Mouse (Mus musculus) liver, postnatal 0 days (tissue): ENCODE data around the gene Raver1. TPM values are rescaled to one million over a fixed set of nuclear protein-coding genes. Genes with fewer than 3 reads are reported as not detected.
A peak's percentile ranks its signal among the peaks of the same experiment; 100 is the strongest.

ENCODE experiments used
- ATAC-seq: fragments of 200-750 bp; cut with Nextera tagmentation; 2 replicates; pipeline ENCODE4 v1.8.0; 2017; ENCODE audit warnings: mild to moderate bottlenecking, moderate library complexity
- DNase-seq: peaks from one replicate; pipeline ENCODE4 v3.0.0-alpha.2; 2016
- H3K27ac ChIP-seq: fragments of 300-500 bp; sonication (generic); 2 replicates; pipeline ENCODE4 v1.5.1; 2014; ENCODE audit warnings: antibody characterized with exemption, moderate library complexity, mild to moderate bottlenecking, low read depth
- H3K27me3 ChIP-seq: fragments of 300-500 bp; sonication (generic); 2 replicates; pipeline ENCODE4 v1.6.1; 2014; ENCODE audit warnings: low read length, control low read depth, mixed read lengths; ENCODE audit not compliant: insufficient read depth
- H3K36me3 ChIP-seq: fragments of 300-500 bp; sonication (generic); replicated peaks from 2 replicates; pipeline ENCODE4 v1.6.1; 2014; ENCODE audit warnings: mild to moderate bottlenecking, control low read depth, low read length, moderate library complexity, mixed read lengths; ENCODE audit not compliant: insufficient read depth
- H3K4me1 ChIP-seq: fragments of 300-500 bp; sonication (generic); 2 replicates; pipeline ENCODE4 v1.6.1; 2014; ENCODE audit warnings: antibody characterized with exemption, mild to moderate bottlenecking, control low read depth; ENCODE audit not compliant: insufficient read depth
- H3K4me2 ChIP-seq: fragments of 300-500 bp; sonication (generic); 2 replicates; pipeline ENCODE4 v1.6.1; 2014; ENCODE audit warnings: low read depth, mild to moderate bottlenecking, low read length, moderate library complexity, mixed read lengths
- H3K4me3 ChIP-seq: fragments of 300-500 bp; sonication (generic); 2 replicates; pipeline ENCODE4 v1.5.1; 2014; ENCODE audit warnings: low read depth, low read length
- H3K9ac ChIP-seq: fragments of 300-500 bp; sonication (generic); replicated peaks from 2 replicates; pipeline ENCODE4 v1.6.1; 2014; ENCODE audit warnings: mild to moderate bottlenecking, moderate library complexity
- H3K9me3 ChIP-seq: fragments of 300-500 bp; sonication (generic); 2 replicates; pipeline ENCODE4 v1.6.1; 2016; ENCODE audit warnings: mild to moderate bottlenecking, control low read depth, low read length, mixed read lengths
- CTCF ChIP-seq: sonication (generic); IDR thresholded peaks from 2 replicates; pipeline ENCODE4 v1.5.1; 2016; ENCODE audit warnings: antibody characterized with exemption, low read depth
- EP300 ChIP-seq: IDR thresholded peaks from 2 replicates; pipeline ENCODE4 v1.6.1; 2016; ENCODE audit warnings: antibody characterized with exemption, low read depth, mild to moderate bottlenecking
- WGBS: fragments of 180-500 bp; shearing (Covaris S2); extraction: QIAGEN DNeasy Blood & Tissue Kit; methylation state at CpG from one replicate; pipeline ENCODE4 v1.1.7; 2014; ENCODE audit not compliant: insufficient replicate concordance; 5-methylcytosine and 5-hydroxymethylcytosine counted together
- microRNA counts: library from miRNA; unstranded; fragments of <30 nt; microRNA quantifications from one replicate; lab custom pipeline; 2015
- microRNA-seq: library from miRNA; unstranded; fragments of <30 nt; microRNA quantifications from one replicate; pipeline ENCODE4, GENCODE M21; 2016
- polyA plus RNA-seq: library from polyadenylated mRNA; unstranded; fragments of >200 nt; fragmentation: Nextera tagmentation; extraction: Ambion mirVana; gene quantifications from 2 replicates; pipeline ENCODE4 v1.2.1, GENCODE M21; 2015

Gene Raver1
- polyA plus RNA-seq, 1 experiment from 2014 or later = 9.5 TPM

GRCm38 (mm10) chr9:21030055-21030600 is 61.7 kb downstream of the Raver1 start:
- peaks cover 37% of the 10 kb centered on the region for H3K27me3 ChIP-seq
- H3K9me3 ChIP-seq = no peaks in the 10 kb centered on the region
- H3K4me1 ChIP-seq = peaks cover 57% of the 10 kb centered on the region
- DNase-seq = no peak
- H3K27ac ChIP-seq = peak overlapping the region; percentile 87
- TF ChIP-seq CTCF (no peak), EP300 (no peak)
- peak overlapping the region; percentile 71 for H3K9ac ChIP-seq
- peak overlapping the region; percentile 55 for H3K4me3 ChIP-seq
- H3K36me3 ChIP-seq = peaks cover 26% of the 10 kb centered on the region
- peak overlapping the region; percentile 98 for H3K4me2 ChIP-seq
- WGBS = 23% methylated on average over 22 of the region's 22 CpGs
- no peak for ATAC-seq

GRCm38 (mm10) chr9:21029291-21030054 is 62.3 kb downstream of the Raver1 start, which contains the start of gene Icam4:
Icam4 (plus strand) TSS chr9:21029373.
- Histone ChIP-seq H3K27ac (peak within 1 kb of the TSS; percentile 87), H3K36me3 (peaks cover 26% of the 10 kb centered on the region), H3K27me3 (peaks cover 31% of the 10 kb centered on the region), H3K9me3 (no peaks in the 10 kb centered on the region), H3K4me1 (peaks cover 54% of the 10 kb centered on the region), H3K4me2 (peak within 1 kb of the TSS; percentile 98), H3K4me3 (peak within 1 kb of the TSS; percentile 55), H3K9ac (peak within 1 kb of the TSS; percentile 71)
- peak; percentile 81 for ATAC-seq
- peak; percentile 90 for DNase-seq
- peak; percentile 94 for TF ChIP-seq EP300
- TF ChIP-seq CTCF = peak; percentile 97
- WGBS = 1% methylated on average over 37 of the region's 37 CpGs

- TF ChIP-seq CTCF (no peak), EP300 (no peak)
- Histone ChIP-seq H3K4me2 (peak overlapping the region; percentile 98), H3K27me3 (peaks cover 22% of the 10 kb centered on the region), H3K9me3 (no peaks in the 10 kb centered on the region), H3K9ac (no peak overlapping the region; the same call in 1 of the 2 replicates), H3K4me1 (peaks cover 53% of the 10 kb centered on the region), H3K4me3 (no peak overlapping the region; the same call in 1 of the 2 replicates), H3K27ac (peak overlapping the region; percentile 87), H3K36me3 (peaks cover 27% of the 10 kb centered on the region)
- ATAC-seq (no peak), DNase-seq (no peak)
- WGBS = 61% methylated on average over 6 of the region's 6 CpGs
Measured at GRCm38 (mm10) chr9:21028560-21029110, 63.2 kb downstream of the Raver1 start.

- no peak for DNase-seq
- H3K9ac ChIP-seq = no peak overlapping the region
- H3K27me3 ChIP-seq = peaks cover 14% of the 10 kb centered on the region
- no peak overlapping the region for H3K4me3 ChIP-seq
- peaks cover 29% of the 10 kb centered on the region for H3K36me3 ChIP-seq
- TF ChIP-seq EP300 = no peak
- no peak for TF ChIP-seq CTCF
- no peaks in the 10 kb centered on the region for H3K9me3 ChIP-seq
- ATAC-seq = no peak
- H3K27ac ChIP-seq = peak overlapping the region; percentile 22; the same call in 1 of the 2 replicates
- H3K4me2 ChIP-seq = no peak overlapping the region
- H3K4me1 ChIP-seq = peaks cover 45% of the 10 kb centered on the region
- 68% methylated on average over 8 of the region's 8 CpGs for WGBS
Measured at GRCm38 (mm10) chr9:21027774-21028290, 64.0 kb downstream of the Raver1 start.

GRCm38 (mm10) chr9:21026849-21027248 is 65.0 kb downstream of the Raver1 start:
- Histone ChIP-seq H3K4me2 (no peak overlapping the region), H3K9me3 (no peaks in the 10 kb centered on the region), H3K27ac (no peak overlapping the region), H3K36me3 (peaks cover 29% of the 10 kb centered on the region), H3K4me1 (peaks cover 36% of the 10 kb centered on the region), H3K27me3 (peaks cover 4% of the 10 kb centered on the region), H3K4me3 (no peak overlapping the region), H3K9ac (no peak overlapping the region)
- no peak for ATAC-seq
- WGBS = 94% methylated on average over 12 of the region's 12 CpGs
- DNase-seq = no peak
- TF ChIP-seq CTCF = no peak
- no peak for TF ChIP-seq EP300

GRCm38 (mm10) chr9:21025258-21025810 is 66.5 kb downstream of the Raver1 start:
- Histone ChIP-seq H3K36me3 (peaks cover 42% of the 10 kb centered on the region), H3K9me3 (no peaks in the 10 kb centered on the region), H3K27ac (no peak overlapping the region), H3K4me1 (peaks cover 24% of the 10 kb centered on the region), H3K27me3 (no peaks in the 10 kb centered on the region), H3K4me2 (no peak overlapping the region), H3K4me3 (no peak overlapping the region), H3K9ac (no peak overlapping the region)
- 75% methylated on average over 19 of the region's 19 CpGs for WGBS
- DNase-seq (no peak), ATAC-seq (no peak)
- TF ChIP-seq CTCF = no peak
- no peak for TF ChIP-seq EP300

MicroRNAs encoded within 50 kb of the gene (microRNA counts, 519-probe panel; counts per million panel counts)
- microRNA mmu-miR-1900 (lab: Ali Mortazavi, UCI) = not detected

Small RNAs within 50 kb of the gene (microRNA-seq; reads per million reads assigned to microRNA genes)
- not detected for gene Mir1900
- gene Mir7082 = not detected

Other genes starting within 250 kb of the Raver1 start
- 3.5 and 5.4 TPM in 2 replicates for gene A230050P20Rik, start 223.4 kb downstream of the Raver1 start, polyA plus RNA-seq
- gene Angptl6, start 212.3 kb downstream of the Raver1 start, polyA plus RNA-seq = 16.6 TPM in 2 replicates
- 32.4 and 32.5 TPM in 2 replicates for gene Ppan, start 203.8 kb downstream of the Raver1 start, polyA plus RNA-seq
- gene Eif3g, start 193.4 kb downstream of the Raver1 start, polyA plus RNA-seq = 128 and 129 TPM in 2 replicates
- 20.3 and 24.5 TPM in 2 replicates for gene Dnmt1, start 132.1 kb downstream of the Raver1 start, polyA plus RNA-seq
- gene S1pr2, start 115.2 kb downstream of the Raver1 start, polyA plus RNA-seq = 2.4 and 3.1 TPM in 2 replicates
- gene Mrpl4, start 89.3 kb downstream of the Raver1 start, polyA plus RNA-seq = 54.6 and 55.0 TPM in 2 replicates
- 12.7 and 13.6 TPM in 2 replicates for gene Icam1, start 76.0 kb downstream of the Raver1 start, polyA plus RNA-seq
- gene Icam4, start 62.6 kb downstream of the Raver1 start, polyA plus RNA-seq = 57.7 and 58.5 TPM in 2 replicates
- gene Icam5, start 59.9 kb downstream of the Raver1 start, polyA plus RNA-seq = 0.05 and 0.08 TPM in 2 replicates
- gene Zglp1, start 24.9 kb downstream of the Raver1 start, polyA plus RNA-seq = 0.51 TPM in 1 of 2 replicates, not detected in the other
- 0.06 and 0.11 TPM in 2 replicates for gene Gm49373, start 18.9 kb downstream of the Raver1 start, polyA plus RNA-seq
- gene Fdx1l, start 18.4 kb downstream of the Raver1 start, polyA plus RNA-seq = 26.7 and 29.9 TPM in 2 replicates
- 0.40 and 0.61 TPM in 2 replicates for gene Gm38431, start within 50 bp of the Raver1 start, polyA plus RNA-seq
- 4.5 and 5.4 TPM in 2 replicates for gene Tyk2, start 39.2 kb upstream of the Raver1 start, polyA plus RNA-seq
- gene Cdc37, start 58.0 kb upstream of the Raver1 start, polyA plus RNA-seq = 81.1 and 84.1 TPM in 2 replicates
- 1.4 and 1.5 TPM in 2 replicates for gene Pde4a, start 73.7 kb upstream of the Raver1 start, polyA plus RNA-seq
- 22.9 and 26.5 TPM in 2 replicates for gene Keap1, start 147.4 kb upstream of the Raver1 start, polyA plus RNA-seq
- 0.08 and 0.17 TPM in 2 replicates for gene S1pr5, start 156.4 kb upstream of the Raver1 start, polyA plus RNA-seq
- 49.3 and 51.2 TPM in 2 replicates for gene Atg4d, start 173.3 kb upstream of the Raver1 start, polyA plus RNA-seq
- gene Kri1, start 196.0 kb upstream of the Raver1 start, polyA plus RNA-seq = 4.7 and 5.3 TPM in 2 replicates
- gene Cdkn2d, start 199.4 kb upstream of the Raver1 start, polyA plus RNA-seq = 74.3 and 76.6 TPM in 2 replicates
- 0.32 and 0.54 TPM in 2 replicates for gene Ap1m2, start 220.3 kb upstream of the Raver1 start, polyA plus RNA-seq
- 12.8 and 14.4 TPM in 2 replicates for gene Slc44a2, start 228.7 kb upstream of the Raver1 start, polyA plus RNA-seq